Mouse (Mus musculus) liver, postnatal 0 days (tissue): ENCODE results near the gene Larp1b. TPM values are rescaled to one million over a fixed set of nuclear protein-coding genes. Genes with fewer than 3 reads are reported as not detected.

Source experiments
- ATAC-seq: fragments of 200-750 bp; cut with Nextera tagmentation; 2 replicates; pipeline ENCODE4 v1.8.0; 2017; ENCODE audit warnings: mild to moderate bottlenecking, moderate library complexity
- DNase-seq: peaks from one replicate; pipeline ENCODE4 v3.0.0-alpha.2; 2016
- H3K27ac ChIP-seq: fragments of 300-500 bp; sonication (generic); 2 replicates; pipeline ENCODE4 v1.5.1; 2014; ENCODE audit warnings: antibody characterized with exemption, moderate library complexity, mild to moderate bottlenecking, low read depth
- H3K27me3 ChIP-seq: fragments of 300-500 bp; sonication (generic); 2 replicates; pipeline ENCODE4 v1.6.1; 2014; ENCODE audit warnings: low read length, control low read depth, mixed read lengths; ENCODE audit not compliant: insufficient read depth
- H3K36me3 ChIP-seq: fragments of 300-500 bp; sonication (generic); replicated peaks from 2 replicates; pipeline ENCODE4 v1.6.1; 2014; ENCODE audit warnings: mild to moderate bottlenecking, control low read depth, low read length, moderate library complexity, mixed read lengths; ENCODE audit not compliant: insufficient read depth
- H3K4me1 ChIP-seq: fragments of 300-500 bp; sonication (generic); 2 replicates; pipeline ENCODE4 v1.6.1; 2014; ENCODE audit warnings: antibody characterized with exemption, mild to moderate bottlenecking, control low read depth; ENCODE audit not compliant: insufficient read depth
- H3K4me2 ChIP-seq: fragments of 300-500 bp; sonication (generic); 2 replicates; pipeline ENCODE4 v1.6.1; 2014; ENCODE audit warnings: low read depth, mild to moderate bottlenecking, low read length, moderate library complexity, mixed read lengths
- H3K4me3 ChIP-seq: fragments of 300-500 bp; sonication (generic); 2 replicates; pipeline ENCODE4 v1.5.1; 2014; ENCODE audit warnings: low read depth, low read length
- H3K9ac ChIP-seq: fragments of 300-500 bp; sonication (generic); replicated peaks from 2 replicates; pipeline ENCODE4 v1.6.1; 2014; ENCODE audit warnings: mild to moderate bottlenecking, moderate library complexity
- H3K9me3 ChIP-seq: fragments of 300-500 bp; sonication (generic); 2 replicates; pipeline ENCODE4 v1.6.1; 2016; ENCODE audit warnings: mild to moderate bottlenecking, control low read depth, low read length, mixed read lengths
- CTCF ChIP-seq: sonication (generic); IDR thresholded peaks from 2 replicates; pipeline ENCODE4 v1.5.1; 2016; ENCODE audit warnings: antibody characterized with exemption, low read depth
- EP300 ChIP-seq: IDR thresholded peaks from 2 replicates; pipeline ENCODE4 v1.6.1; 2016; ENCODE audit warnings: antibody characterized with exemption, low read depth, mild to moderate bottlenecking
- WGBS: fragments of 180-500 bp; shearing (Covaris S2); extraction: QIAGEN DNeasy Blood & Tissue Kit; methylation state at CpG from one replicate; pipeline ENCODE4 v1.1.7; 2014; ENCODE audit not compliant: insufficient replicate concordance; 5-methylcytosine and 5-hydroxymethylcytosine counted together
- polyA plus RNA-seq: library from polyadenylated mRNA; unstranded; fragments of >200 nt; fragmentation: Nextera tagmentation; extraction: Ambion mirVana; gene quantifications from 2 replicates; pipeline ENCODE4 v1.2.1, GENCODE M21; 2015

Larp1b gene
- polyA plus RNA-seq, 1 experiment from 2014 or later, result 22.3 TPM

- no peaks in the 10 kb centered on the region; the same call in 1 of the 2 replicates for H3K36me3 ChIP-seq
- peak overlapping the region; percentile 34; the same call in 1 of the 2 replicates for H3K27ac ChIP-seq
- no peak overlapping the region for H3K4me2 ChIP-seq
- TF ChIP-seq EP300, result peak; percentile 23
- TF ChIP-seq CTCF, result no peak
- DNase-seq (no peak), ATAC-seq (peak; percentile 24; the same call in 1 of the 2 replicates)
- no peaks in the 10 kb centered on the region for H3K9me3 ChIP-seq
- WGBS, result 48% methylated on average over 5 of the region's 5 CpGs
- no peaks in the 10 kb centered on the region for H3K27me3 ChIP-seq
- peaks cover 6% of the 10 kb centered on the region; the same call in 1 of the 2 replicates for H3K4me1 ChIP-seq
- no peak overlapping the region for H3K9ac ChIP-seq
- no peak overlapping the region for H3K4me3 ChIP-seq
Observed at GRCm38 (mm10) chr3:40987539-40987938, 37.9 kb downstream of the Larp1b start.

- WGBS, result 69% methylated on average over 2 of the region's 2 CpGs
- H3K4me2 ChIP-seq, result no peak overlapping the region
- H3K4me1 ChIP-seq, result peaks cover 6% of the 10 kb centered on the region; the same call in 1 of the 2 replicates
- no peaks in the 10 kb centered on the region for H3K27me3 ChIP-seq
- H3K27ac ChIP-seq, result no peak overlapping the region
- no peak for TF ChIP-seq EP300
- TF ChIP-seq CTCF, result peak; percentile 57
- no peak for DNase-seq
- no peak overlapping the region for H3K4me3 ChIP-seq
- ATAC-seq, result peak; percentile 44; the same call in 1 of the 2 replicates
- H3K9ac ChIP-seq, result no peak overlapping the region
- no peaks in the 10 kb centered on the region for H3K9me3 ChIP-seq
- no peaks in the 10 kb centered on the region; the same call in 1 of the 2 replicates for H3K36me3 ChIP-seq
Observed at GRCm38 (mm10) chr3:40988722-40989121, 39.1 kb downstream of the Larp1b start.

DNA sequence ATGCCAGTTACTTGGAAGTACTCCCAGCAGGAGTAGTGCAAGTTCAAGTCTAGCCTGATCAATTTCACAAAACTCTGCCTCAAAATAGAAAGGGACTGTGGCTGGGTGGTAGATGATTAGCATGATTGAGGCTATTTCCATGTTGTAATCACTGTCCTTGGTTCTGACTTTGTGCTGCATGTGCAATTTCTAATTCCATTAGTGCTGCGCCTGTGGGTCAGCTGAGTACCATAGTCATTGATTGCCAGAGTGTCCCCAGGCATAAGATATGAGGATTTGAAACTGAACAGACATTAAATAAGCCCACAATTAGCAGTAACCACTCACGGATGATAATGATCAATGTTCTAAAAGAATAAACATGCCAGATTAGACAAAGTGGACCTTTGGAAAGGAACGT is 41.9 kb downstream of the Larp1b start:
- WGBS, result 65% methylated on average over 3 of the region's 3 CpGs
- H3K27ac ChIP-seq, result no peak overlapping the region
- H3K9me3 ChIP-seq, result no peaks in the 10 kb centered on the region
- H3K36me3 ChIP-seq, result no peaks in the 10 kb centered on the region
- ATAC-seq (peak; percentile 45), DNase-seq (no peak)
- H3K27me3 ChIP-seq, result no peaks in the 10 kb centered on the region
- H3K4me3 ChIP-seq, result no peak overlapping the region
- peaks cover 13% of the 10 kb centered on the region for H3K4me1 ChIP-seq
- TF ChIP-seq EP300, result no peak
- TF ChIP-seq CTCF, result no peak
- no peak overlapping the region for H3K9ac ChIP-seq
- H3K4me2 ChIP-seq, result no peak overlapping the region

DNA sequence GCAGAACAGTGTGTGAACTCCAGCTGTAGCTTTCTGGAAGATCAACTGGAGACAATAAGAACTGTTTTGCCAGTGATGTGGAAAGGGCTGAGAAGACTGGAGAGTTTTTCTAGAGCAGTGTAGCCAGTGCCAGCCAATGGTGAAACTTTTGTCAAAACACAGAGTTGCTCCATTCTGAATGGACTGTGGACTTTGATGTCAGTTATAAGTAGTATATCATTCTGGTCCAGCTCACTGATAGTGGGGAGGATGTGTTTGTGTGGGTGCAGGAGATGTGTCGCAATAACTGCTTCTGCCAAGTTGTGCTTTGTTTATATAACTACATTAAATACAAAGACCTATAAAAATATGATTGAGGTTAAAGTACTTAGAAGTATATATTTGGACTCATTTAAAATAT is 45.5 kb downstream of the Larp1b start:
- no peaks in the 10 kb centered on the region for H3K27me3 ChIP-seq
- H3K9ac ChIP-seq, result no peak overlapping the region
- no peak overlapping the region for H3K4me3 ChIP-seq
- peak overlapping the region; percentile 69 for H3K27ac ChIP-seq
- H3K4me1 ChIP-seq, result peaks cover 13% of the 10 kb centered on the region; the same call in 1 of the 2 replicates
- H3K4me2 ChIP-seq, result no peak overlapping the region
- ATAC-seq (peak; percentile 98), DNase-seq (peak; percentile 23)
- TF ChIP-seq EP300 (peak; percentile 57), CTCF (no peak)
- no peaks in the 10 kb centered on the region for H3K9me3 ChIP-seq
- H3K36me3 ChIP-seq, result no peaks in the 10 kb centered on the region
- 38% methylated on average over 1 of the region's 1 CpGs for WGBS

DNA sequence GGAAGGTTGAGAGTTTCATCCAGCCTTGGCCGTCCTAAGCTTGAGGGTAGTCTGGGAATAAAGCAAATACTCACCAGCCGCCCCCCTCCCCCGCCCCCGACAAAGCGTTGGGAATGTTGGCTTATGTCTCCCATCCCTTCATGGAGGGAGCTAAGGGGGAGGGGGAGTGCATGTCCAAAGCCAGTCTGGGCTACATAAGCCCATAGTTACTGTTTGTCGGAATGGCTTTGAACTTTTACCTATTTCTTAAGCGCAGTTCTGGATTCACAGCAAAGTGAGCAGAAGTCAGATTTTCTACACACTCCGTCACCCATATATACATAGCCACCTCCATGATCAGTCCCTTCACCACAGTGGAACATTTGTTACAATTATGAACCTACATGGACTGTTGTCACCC is 59.7 kb downstream of the Larp1b start:
- no peak for TF ChIP-seq CTCF
- 0 out of 2 replicates have a peak, but pooled peaks have one; percentile 16 for TF ChIP-seq EP300
- Histone ChIP-seq H3K4me3 (no peak overlapping the region), H3K27me3 (no peaks in the 10 kb centered on the region), H3K27ac (peak overlapping the region; percentile 76), H3K9ac (no peak overlapping the region), H3K36me3 (no peaks in the 10 kb centered on the region), H3K4me2 (no peak overlapping the region), H3K4me1 (peaks cover 5% of the 10 kb centered on the region), H3K9me3 (no peaks in the 10 kb centered on the region)
- peak; percentile 89 for ATAC-seq
- 69% methylated on average over 8 of the region's 8 CpGs for WGBS
- DNase-seq, result peak; percentile 19

- H3K4me3 ChIP-seq, result no peak overlapping the region
- no peaks in the 10 kb centered on the region for H3K36me3 ChIP-seq
- TF ChIP-seq CTCF (no peak), EP300 (no peak)
- peak overlapping the region; percentile 76 for H3K27ac ChIP-seq
- H3K9me3 ChIP-seq, result no peaks in the 10 kb centered on the region
- no peak overlapping the region for H3K9ac ChIP-seq
- peaks cover 5% of the 10 kb centered on the region for H3K4me1 ChIP-seq
- WGBS, result 82% methylated on average over 3 of the region's 3 CpGs
- no peak for DNase-seq
- ATAC-seq, result peak; percentile 66
- no peaks in the 10 kb centered on the region for H3K27me3 ChIP-seq
- no peak overlapping the region for H3K4me2 ChIP-seq
Observed at GRCm38 (mm10) chr3:41009990-41010389, 60.4 kb downstream of the Larp1b start.

DNA sequence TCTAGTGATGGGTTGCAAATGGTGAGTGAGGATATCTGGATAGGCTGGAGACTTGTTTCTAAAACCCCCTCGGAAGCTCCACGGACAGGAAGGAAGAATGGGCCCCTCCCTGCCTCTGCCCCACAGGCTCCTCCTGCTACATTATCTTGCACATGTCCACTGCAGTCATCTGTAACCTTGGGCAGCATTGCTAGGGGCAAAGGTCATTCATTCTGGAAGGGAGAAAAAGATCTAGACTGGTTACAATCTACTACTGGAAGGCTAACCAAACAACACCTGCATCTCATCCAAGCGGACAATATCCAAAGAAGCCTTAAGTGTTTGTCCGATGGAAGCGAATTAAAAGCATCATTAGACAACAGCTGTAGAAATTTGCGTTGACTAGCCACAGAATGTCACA is 61.1 kb downstream of the Larp1b start:
- TF ChIP-seq EP300 (no peak), CTCF (no peak)
- no peak overlapping the region; the same call in 1 of the 2 replicates for H3K27ac ChIP-seq
- no peak for ATAC-seq
- H3K27me3 ChIP-seq, result no peaks in the 10 kb centered on the region
- H3K4me1 ChIP-seq, result peaks cover 5% of the 10 kb centered on the region
- no peaks in the 10 kb centered on the region for H3K36me3 ChIP-seq
- no peaks in the 10 kb centered on the region for H3K9me3 ChIP-seq
- H3K4me3 ChIP-seq, result no peak overlapping the region
- DNase-seq, result no peak
- H3K4me2 ChIP-seq, result no peak overlapping the region
- no peak overlapping the region for H3K9ac ChIP-seq
- WGBS, result 64% methylated on average over 6 of the region's 6 CpGs
